Mouse (Mus musculus): ENCODE data around the gene Ccdc83. TPM values are rescaled to one million over a fixed set of nuclear protein-coding genes. Genes with fewer than 3 reads are reported as not detected.
A peak's percentile ranks its signal among the peaks of the same experiment; 100 is the strongest.

Ccdc83 gene
- total and polyA plus RNA-seq, 2 experiments from 2014 or later = not detected

- no peak for ATAC-seq (ENCODE audit: insufficient read depth, low read depth)
- Histone ChIP-seq H3K27ac (ENCODE audit: low read depth) (no peak overlapping the region), H3K4me2 (ENCODE audit: low read depth, low read length) (no peak overlapping the region), H3K9ac (replicated peaks; ENCODE audit: low read depth, low read length) (no peak overlapping the region), H3K4me1 (ENCODE audit: control insufficient read depth, insufficient read depth) (no peaks in the 10 kb centered on the region), H3K36me3 (replicated peaks; ENCODE audit: control insufficient read depth, insufficient read depth, low read length) (no peaks in the 10 kb centered on the region), H3K4me3 (ENCODE audit: low read depth, low read length) (no peak overlapping the region), H3K27me3 (ENCODE audit: control insufficient read depth, insufficient read depth, low read length) (0 out of 2 replicates have a peak, but pooled peaks cover 2% of the 10 kb centered on the region), H3K9me3 (replicated peaks; ENCODE audit: control insufficient read depth, low read length) (no peaks in the 10 kb centered on the region)
- no peak for DNase-seq (ENCODE audit: low spot score)
- no peak for TF ChIP-seq EP300 (IDR thresholded peaks at IDR 0.05; ENCODE audit: low read depth)
- no peak for TF ChIP-seq CTCF (IDR thresholded peaks at IDR 0.05; ENCODE audit: low read depth)
- 54% methylated on average over 3 of the region's 3 CpGs for WGBS
Measured at GRCm38 (mm10) chr7:90306079-90306478, 40.5 kb upstream of the Ccdc83 start.

- no peak for TF ChIP-seq CTCF (IDR thresholded peaks at IDR 0.05; ENCODE audit: low read depth)
- Histone ChIP-seq H3K4me1 (ENCODE audit: control insufficient read depth, insufficient read depth) (no peaks in the 10 kb centered on the region), H3K27ac (ENCODE audit: low read depth) (no peak overlapping the region), H3K36me3 (replicated peaks; ENCODE audit: control insufficient read depth, insufficient read depth, low read length) (no peaks in the 10 kb centered on the region), H3K9ac (replicated peaks; ENCODE audit: low read depth, low read length) (peak overlapping the region; percentile 54), H3K4me3 (ENCODE audit: low read depth, low read length) (peak overlapping the region; percentile 59), H3K27me3 (ENCODE audit: control insufficient read depth, insufficient read depth, low read length) (0 out of 2 replicates have a peak, but pooled peaks cover 2% of the 10 kb centered on the region), H3K4me2 (ENCODE audit: low read depth, low read length) (peak overlapping the region; percentile 91), H3K9me3 (replicated peaks; ENCODE audit: control insufficient read depth, low read length) (no peaks in the 10 kb centered on the region)
- ATAC-seq (ENCODE audit: insufficient read depth, low read depth) = peak; percentile 28
- no peak for DNase-seq (ENCODE audit: low spot score)
- 6% methylated on average over 26 of the region's 27 CpGs for WGBS
Measured at GRCm38 (mm10) chr7:90302647-90303552, 37.3 kb upstream of the Ccdc83 start.

GRCm38 (mm10) chr7:90301942-90302646 is 36.5 kb upstream of the Ccdc83 start, which contains the start of gene Sytl2:
Sytl2 (plus strand) TSS chr7:90302252.
- peak; percentile 49 for DNase-seq (ENCODE audit: low spot score)
- Histone ChIP-seq H3K27me3 (ENCODE audit: control insufficient read depth, insufficient read depth, low read length) (0 out of 2 replicates have a peak, but pooled peaks cover 2% of the 10 kb centered on the region), H3K36me3 (replicated peaks; ENCODE audit: control insufficient read depth, insufficient read depth, low read length) (no peaks in the 10 kb centered on the region), H3K9me3 (replicated peaks; ENCODE audit: control insufficient read depth, low read length) (no peaks in the 10 kb centered on the region), H3K4me2 (ENCODE audit: low read depth, low read length) (peak within 1 kb of the TSS; percentile 91), H3K4me3 (ENCODE audit: low read depth, low read length) (peak within 1 kb of the TSS; percentile 59), H3K4me1 (ENCODE audit: control insufficient read depth, insufficient read depth) (no peaks in the 10 kb centered on the region), H3K9ac (replicated peaks; ENCODE audit: low read depth, low read length) (peak within 1 kb of the TSS; percentile 54), H3K27ac (ENCODE audit: low read depth) (no peak within 1 kb of the TSS)
- ATAC-seq (ENCODE audit: insufficient read depth, low read depth) = peak; percentile 80
- 5% methylated on average over 43 of the region's 43 CpGs for WGBS
- TF ChIP-seq CTCF (IDR thresholded peaks at IDR 0.05; ENCODE audit: low read depth) (0 out of 2 replicates have a peak, but pooled peaks have one; percentile 12), EP300 (IDR thresholded peaks at IDR 0.05; ENCODE audit: low read depth) (no peak)

- Histone ChIP-seq H3K9ac (replicated peaks; ENCODE audit: low read depth, low read length) (no peak overlapping the region), H3K36me3 (replicated peaks; ENCODE audit: control insufficient read depth, insufficient read depth, low read length) (no peaks in the 10 kb centered on the region), H3K9me3 (replicated peaks; ENCODE audit: control insufficient read depth, low read length) (no peaks in the 10 kb centered on the region), H3K4me3 (ENCODE audit: low read depth, low read length) (no peak overlapping the region), H3K27ac (ENCODE audit: low read depth) (no peak overlapping the region), H3K27me3 (ENCODE audit: control insufficient read depth, insufficient read depth, low read length) (no peaks in the 10 kb centered on the region), H3K4me2 (ENCODE audit: low read depth, low read length) (no peak overlapping the region), H3K4me1 (ENCODE audit: control insufficient read depth, insufficient read depth) (no peaks in the 10 kb centered on the region)
- no peak for DNase-seq (ENCODE audit: low spot score)
- 71% methylated on average over 6 of the region's 6 CpGs for WGBS
- no peak for ATAC-seq (ENCODE audit: insufficient read depth, low read depth)
- no peak for TF ChIP-seq CTCF (IDR thresholded peaks at IDR 0.05; ENCODE audit: low read depth)
- no peak for TF ChIP-seq EP300 (IDR thresholded peaks at IDR 0.05; ENCODE audit: low read depth)
Measured at GRCm38 (mm10) chr7:90291885-90292284, 26.3 kb upstream of the Ccdc83 start.

- no peaks in the 10 kb centered on the region for H3K36me3 ChIP-seq (replicated peaks; ENCODE audit: control insufficient read depth, insufficient read depth, low read length)
- no peaks in the 10 kb centered on the region for H3K4me1 ChIP-seq (ENCODE audit: control insufficient read depth, insufficient read depth)
- TF ChIP-seq CTCF (IDR thresholded peaks at IDR 0.05; ENCODE audit: low read depth) = no peak
- no peak for TF ChIP-seq EP300 (IDR thresholded peaks at IDR 0.05; ENCODE audit: low read depth)
- H3K9me3 ChIP-seq (replicated peaks; ENCODE audit: control insufficient read depth, low read length) = no peaks in the 10 kb centered on the region
- no peak overlapping the region for H3K9ac ChIP-seq (replicated peaks; ENCODE audit: low read depth, low read length)
- WGBS = 67% methylated on average over 7 of the region's 7 CpGs
- no peak overlapping the region for H3K4me3 ChIP-seq (ENCODE audit: low read depth, low read length)
- H3K27me3 ChIP-seq (ENCODE audit: control insufficient read depth, insufficient read depth, low read length) = no peaks in the 10 kb centered on the region
- no peak for DNase-seq (ENCODE audit: low spot score)
- H3K27ac ChIP-seq (ENCODE audit: low read depth) = no peak overlapping the region
- H3K4me2 ChIP-seq (ENCODE audit: low read depth, low read length) = no peak overlapping the region
- ATAC-seq (ENCODE audit: insufficient read depth, low read depth) = no peak
Measured at GRCm38 (mm10) chr7:90284793-90285192, 19.2 kb upstream of the Ccdc83 start.

Measured in heart, postnatal 0 days (tissue).